8 mouse cellular contexts compared by ENCODE assay signal in genomic region chr4:155894311-155894881, GRCm38 (mm10). TPM values are rescaled to one million over a fixed set of nuclear protein-coding genes. Genes with fewer than 3 reads are reported as not detected.
DNase-seq lines count a peak whose midpoint lies in the region; ATAC-seq lines count a peak whose summit lies in the region.

No protein-coding gene starts in this region.

- peaks cover 47% of the 10 kb centered on the region for H3K4me1 ChIP-seq in embryonic facial prominence, embryonic 10.5 days
- peaks cover 46% of the 10 kb centered on the region for H3K4me1 ChIP-seq in limb, embryonic 15.5 days
- peaks cover 43% of the 10 kb centered on the region for H3K4me1 ChIP-seq in midbrain, embryonic 16.5 days (ENCODE audit: control insufficient read depth, insufficient read depth, low read length)

- WGBS in embryonic facial prominence, embryonic 10.5 days = 40% methylated on average over 8 of the region's 8 CpGs
- WGBS in limb, embryonic 15.5 days = 19% methylated on average over 8 of the region's 8 CpGs
- WGBS in midbrain, embryonic 16.5 days = 22% methylated on average over 8 of the region's 8 CpGs

- H3K27ac ChIP-seq in embryonic facial prominence, embryonic 10.5 days (replicated peaks) = no peak overlapping the region; the same call in 1 of the 2 replicates
- H3K27ac ChIP-seq in limb, embryonic 15.5 days = peak overlapping the region; percentile 17
- peak overlapping the region; percentile 38; the same call in 1 of the 2 replicates for H3K27ac ChIP-seq in midbrain, embryonic 16.5 days (ENCODE audit: low read length)

- H3K4me2 ChIP-seq in limb, embryonic 15.5 days = peak overlapping the region; percentile 85
- H3K4me2 ChIP-seq in midbrain, embryonic 16.5 days (ENCODE audit: low read length) = peak overlapping the region; percentile 94

- no peaks in the 10 kb centered on the region for H3K27me3 ChIP-seq in embryonic facial prominence, embryonic 10.5 days (replicated peaks; ENCODE audit: low read depth, poor library complexity, severe bottlenecking)
- H3K27me3 ChIP-seq in limb, embryonic 15.5 days = no peaks in the 10 kb centered on the region
- no peaks in the 10 kb centered on the region for H3K27me3 ChIP-seq in midbrain, embryonic 16.5 days (ENCODE audit: control insufficient read depth, insufficient read depth, low read depth, low read length)

- peak; percentile 71 for DNase-seq in testis, postnatal 10 days (ENCODE audit: low spot score)
- DNase-seq in testis, postnatal 14 days (ENCODE audit: low spot score) = no peak
- no peak for DNase-seq in embryonic facial prominence, embryonic 10.5 days (ENCODE audit: low spot score)
- DNase-seq in heart, adult 11 months = peak; percentile 99
- DNase-seq in kidney, adult 18-20 months = peak; percentile 49
- DNase-seq in thymus, adult 18-20 months = peak; percentile 58 to 63

- H3K9ac ChIP-seq in limb, embryonic 15.5 days = no peak overlapping the region
- peak overlapping the region; percentile 98 for H3K9ac ChIP-seq in midbrain, embryonic 16.5 days (ENCODE audit: low read depth, low read length)

- H3K4me3 ChIP-seq in embryonic facial prominence, embryonic 10.5 days = peak overlapping the region; percentile 96
- H3K4me3 ChIP-seq in limb, embryonic 15.5 days = peak overlapping the region; percentile 92
- H3K4me3 ChIP-seq in midbrain, embryonic 16.5 days (ENCODE audit: low read depth, low read length) = peak overlapping the region; percentile 92

- no peak for ATAC-seq in limb, embryonic 15.5 days (ENCODE audit: insufficient number of reproducible peaks, low FRiP score, low TSS enrichment, low read depth)
- ATAC-seq in midbrain, embryonic 16.5 days = no peak

- no peaks in the 10 kb centered on the region for H3K9me3 ChIP-seq in embryonic facial prominence, embryonic 10.5 days
- H3K9me3 ChIP-seq in limb, embryonic 15.5 days = no peaks in the 10 kb centered on the region
- H3K9me3 ChIP-seq in midbrain, embryonic 16.5 days (replicated peaks; ENCODE audit: control insufficient read depth, low read length, poor library complexity, severe bottlenecking) = no peaks in the 10 kb centered on the region

- H3K36me3 ChIP-seq in embryonic facial prominence, embryonic 10.5 days (replicated peaks) = peaks cover 42% of the 10 kb centered on the region
- H3K36me3 ChIP-seq in limb, embryonic 15.5 days = peaks cover 33% of the 10 kb centered on the region
- peaks cover 26% of the 10 kb centered on the region for H3K36me3 ChIP-seq in midbrain, embryonic 16.5 days (ENCODE audit: control insufficient read depth, insufficient read depth, low read length)

RNA-seq across cellular contexts. Expression of gene Acap3, which starts 2.8 kb away (rescaled TPM):
- 24.1 and 28.0 TPM in 2 replicates for polyA plus RNA-seq in embryonic facial prominence, embryonic 10.5 days (2016; fragmentation: Nextera tagmentation; extraction: Ambion mirVana)
- 23.3 and 23.8 TPM in 2 replicates for polyA plus RNA-seq in limb, embryonic 15.5 days (2015; fragmentation: Nextera tagmentation; extraction: Ambion mirVana)
- polyA plus RNA-seq in midbrain, embryonic 16.5 days (2015; fragmentation: Nextera tagmentation; extraction: Ambion mirVana) = 77.4 and 78.1 TPM in 2 replicates

RNA-seq across cellular contexts. Expression of gene Pusl1, which starts 2.8 kb away (rescaled TPM):
- polyA plus RNA-seq in embryonic facial prominence, embryonic 10.5 days (2016; fragmentation: Nextera tagmentation; extraction: Ambion mirVana) = 50.1 and 52.7 TPM in 2 replicates
- polyA plus RNA-seq in limb, embryonic 15.5 days (2015; fragmentation: Nextera tagmentation; extraction: Ambion mirVana) = 61.8 and 66.6 TPM in 2 replicates
- polyA plus RNA-seq in midbrain, embryonic 16.5 days (2015; fragmentation: Nextera tagmentation; extraction: Ambion mirVana) = 56.3 and 63.9 TPM in 2 replicates

RNA-seq across cellular contexts. Expression of gene Ints11, which starts 25.1 kb away (rescaled TPM):
- 97.9 and 109 TPM in 2 replicates for polyA plus RNA-seq in embryonic facial prominence, embryonic 10.5 days (2016; fragmentation: Nextera tagmentation; extraction: Ambion mirVana)
- polyA plus RNA-seq in limb, embryonic 15.5 days (2015; fragmentation: Nextera tagmentation; extraction: Ambion mirVana) = 69.5 and 72.3 TPM in 2 replicates
- polyA plus RNA-seq in midbrain, embryonic 16.5 days (2015; fragmentation: Nextera tagmentation; extraction: Ambion mirVana) = 75.7 and 78.7 TPM in 2 replicates

RNA-seq across cellular contexts. Expression of gene Cptp, which starts 25.2 kb away (rescaled TPM):
- 18.6 and 19.4 TPM in 2 replicates for polyA plus RNA-seq in embryonic facial prominence, embryonic 10.5 days (2016; fragmentation: Nextera tagmentation; extraction: Ambion mirVana)
- polyA plus RNA-seq in limb, embryonic 15.5 days (2015; fragmentation: Nextera tagmentation; extraction: Ambion mirVana) = 19.7 and 20.8 TPM in 2 replicates
- 25.1 and 28.1 TPM in 2 replicates for polyA plus RNA-seq in midbrain, embryonic 16.5 days (2015; fragmentation: Nextera tagmentation; extraction: Ambion mirVana)

RNA-seq across cellular contexts. Expression of gene Tas1r3, which starts 31.2 kb away (rescaled TPM):
- 0.29 and 0.43 TPM in 2 replicates for polyA plus RNA-seq in embryonic facial prominence, embryonic 10.5 days (2016; fragmentation: Nextera tagmentation; extraction: Ambion mirVana)
- polyA plus RNA-seq in limb, embryonic 15.5 days (2015; fragmentation: Nextera tagmentation; extraction: Ambion mirVana) = 0.32 and 0.42 TPM in 2 replicates
- polyA plus RNA-seq in midbrain, embryonic 16.5 days (2015; fragmentation: Nextera tagmentation; extraction: Ambion mirVana) = 0.29 and 0.58 TPM in 2 replicates

Comparison
In these comparisons a context has a peak if more than half of its experiments do, and no peak if none do; other contexts are left out.
1. DNase-seq: peak in testis, postnatal 10 days (single experiment), heart, adult 11 months (single experiment), kidney, adult 18-20 months (single experiment) and thymus, adult 18-20 months (2 of 2); none in testis, postnatal 14 days (single experiment) and embryonic facial prominence, embryonic 10.5 days (single experiment).
2. Peak in every context shown above with its lines, with median percentiles within 50 percentile points of each other: H3K4me3 ChIP-seq.